ENCODE assay signal across 13 mouse cellular contexts in the genomic region with DNA sequence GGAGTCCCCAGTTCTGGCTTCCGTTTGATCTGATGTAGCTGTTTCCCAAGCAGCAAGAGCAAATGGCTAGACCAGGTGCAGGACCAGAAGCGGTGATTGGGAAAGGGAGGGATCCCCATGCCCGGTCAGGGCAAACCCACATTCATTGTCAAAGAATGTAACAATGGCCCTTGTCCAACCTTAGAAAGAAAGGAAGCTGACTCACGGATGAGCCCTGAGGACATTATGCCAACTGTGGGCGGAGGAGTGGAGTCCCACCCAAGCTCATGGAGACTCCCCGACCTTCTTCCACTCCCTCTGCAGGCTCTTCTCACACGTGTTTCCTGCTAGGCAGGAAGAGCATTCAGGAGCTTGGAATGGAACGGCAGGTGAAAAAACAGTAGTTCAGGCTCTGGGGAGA. TPM values are rescaled to one million over a fixed set of nuclear protein-coding genes. Genes with fewer than 3 reads are reported as not detected.
DNase-seq lines count a peak whose midpoint lies in the region; ATAC-seq and TF ChIP-seq lines count a peak whose summit lies in the region.
"Had no signal": no experiment of that assay in that cellular context is flagged by ENCODE, and none has a peak within 500 bp of the region (broad histone marks: within the 10 kb centered on the region; RNA-seq: fewer than 3 reads in every experiment).

No protein-coding gene starts in this region.

- no peaks in the 10 kb centered on the region for H3K79me2 ChIP-seq in myocyte (ENCODE audit: control insufficient read depth, insufficient read depth)

- H3K27ac ChIP-seq in kidney, embryonic 16.5 days (ENCODE audit: low read length), result no peak overlapping the region
- no peak overlapping the region for H3K27ac ChIP-seq in embryonic facial prominence, embryonic 14.5 days (replicated peaks; ENCODE audit: low read depth, low read length)
- H3K27ac ChIP-seq: liver, embryonic 13.5 days had no signal

- H3K9me3 ChIP-seq in kidney, embryonic 16.5 days (ENCODE audit: low read length), result no peaks in the 10 kb centered on the region
- H3K9me3 ChIP-seq in embryonic facial prominence, embryonic 14.5 days (ENCODE audit: control insufficient read depth, low read length), result peaks cover 6% of the 10 kb centered on the region; the same call in 1 of the 2 replicates
- H3K9me3 ChIP-seq: liver, embryonic 13.5 days had no signal

- ATAC-seq in kidney, embryonic 16.5 days (ENCODE audit: low FRiP score, low TSS enrichment), result no peak
- ATAC-seq in embryonic facial prominence, embryonic 14.5 days (ENCODE audit: low read depth), result no peak

- 59% methylated on average over 8 of the region's 8 CpGs for WGBS in kidney, embryonic 16.5 days
- 65% methylated on average over 8 of the region's 8 CpGs for WGBS in embryonic facial prominence, embryonic 14.5 days

- TF ChIP-seq POLR2A in myocyte (IDR thresholded peaks at IDR 0.05; ENCODE audit: insufficient read length, low read depth), result no peak

- no peak overlapping the region for H3K4me2 ChIP-seq in kidney, embryonic 16.5 days (replicated peaks; ENCODE audit: low read depth, low read length)
- no peak overlapping the region for H3K4me2 ChIP-seq in embryonic facial prominence, embryonic 14.5 days (ENCODE audit: low read depth, low read length)
- peak overlapping the region; percentile 78 for H3K4me2 ChIP-seq in myocyte (ENCODE audit: low read depth)
- H3K4me2 ChIP-seq: liver, embryonic 13.5 days had no signal

- DNase-seq in kidney, adult 9 months, result peak; percentile 63
- DNase-seq in embryonic facial prominence, embryonic 14.5 days (ENCODE audit: low spot score), result peak; percentile 54
- DNase-seq in heart, postnatal 36 days, result peak; percentile 47 to 51
- no peak for DNase-seq in left cerebral cortex, postnatal 10 days (ENCODE audit: extremely low spot score in 1 of 2, low spot score in 2 of 2)
- DNase-seq in frontal cortex, postnatal 10 days (ENCODE audit: low spot score in 2 of 2), result no peak
- DNase-seq in cerebellum, adult 9-10 months, result no peak
- DNase-seq: liver, embryonic 13.5 days had no signal

- no peak overlapping the region for H3ac ChIP-seq in myocyte (ENCODE audit: control insufficient read depth, insufficient read length)

- H3K4me3 ChIP-seq in kidney, embryonic 16.5 days (ENCODE audit: low read length), result no peak overlapping the region
- no peak overlapping the region for H3K4me3 ChIP-seq in embryonic facial prominence, embryonic 14.5 days (ENCODE audit: low read depth, low read length)
- H3K4me3 ChIP-seq in myocyte, result no peak overlapping the region
- H3K4me3 ChIP-seq: liver, embryonic 13.5 days had no signal

- H3K27me3 ChIP-seq in kidney, embryonic 16.5 days (ENCODE audit: insufficient read depth, low read length), result no peaks in the 10 kb centered on the region
- H3K27me3 ChIP-seq in embryonic facial prominence, embryonic 14.5 days (replicated peaks; ENCODE audit: control insufficient read depth, insufficient read depth, low read length), result no peaks in the 10 kb centered on the region
- no peaks in the 10 kb centered on the region for H3K27me3 ChIP-seq in myocyte (ENCODE audit: control insufficient read depth, insufficient read depth, insufficient read length)
- H3K27me3 ChIP-seq: liver, embryonic 13.5 days had no signal

- H3K4me1 ChIP-seq in kidney, embryonic 16.5 days (ENCODE audit: insufficient read depth, low read length), result 0 out of 2 replicates have a peak, but pooled peaks cover 7% of the 10 kb centered on the region
- H3K4me1 ChIP-seq in embryonic facial prominence, embryonic 14.5 days (ENCODE audit: control insufficient read depth, insufficient read depth, low read length), result no peaks in the 10 kb centered on the region

- H3K9ac ChIP-seq in kidney, embryonic 16.5 days (replicated peaks; ENCODE audit: low read length), result no peak overlapping the region
- H3K9ac ChIP-seq in embryonic facial prominence, embryonic 14.5 days (ENCODE audit: low read depth, low read length), result no peak overlapping the region
- H3K9ac ChIP-seq: liver, embryonic 13.5 days had no signal

- intact Hi-C loops in heart, postnatal 36 days (cut with DNase I), result loop anchor here (1.0 kb wide), 1 partner anchor 27 kb away; a partner anchor contains a TSS
- intact Hi-C loops in left cerebral cortex, postnatal 10 days (cut with DNase I), result no loop called here

- no peaks in the 10 kb centered on the region for H3K36me3 ChIP-seq in kidney, embryonic 16.5 days (ENCODE audit: insufficient read depth, low read length)
- no peaks in the 10 kb centered on the region for H3K36me3 ChIP-seq in embryonic facial prominence, embryonic 14.5 days (ENCODE audit: control insufficient read depth, insufficient read depth, low read length)
- H3K36me3 ChIP-seq in myocyte (ENCODE audit: control insufficient read depth, insufficient read depth), result no peaks in the 10 kb centered on the region
- H3K36me3 ChIP-seq: liver, embryonic 13.5 days had no signal

TF ChIP-seq in myocyte, 11 proteins besides CTCF, POLR2A, EP300 and RAD21:
- TF ChIP-seq MYOD1 (IDR thresholded peaks at IDR 0.05; ENCODE audit: control insufficient read depth in 1 of 3, insufficient read length in 2 of 3, low read depth in 2 of 3) (peak in 2 of 3 experiments; percentile 47 to 69), SRF (IDR thresholded peaks at IDR 0.05; ENCODE audit: control insufficient read depth, insufficient read length, low read depth) (no peak), MAX (IDR thresholded peaks at IDR 0.05; ENCODE audit: low read depth) (no peak), REST (IDR thresholded peaks at IDR 0.05; ENCODE audit: insufficient read depth, insufficient read length) (no peak), TCF12 (IDR thresholded peaks at IDR 0.05; ENCODE audit: insufficient read depth, poor library complexity, severe bottlenecking) (peak; percentile 13), USF1 (IDR thresholded peaks at IDR 0.05; ENCODE audit: low read depth) (peak; percentile 9), MYOG (IDR thresholded peaks at IDR 0.05; ENCODE audit: control insufficient read depth in 1 of 3, insufficient read depth in 1 of 3, insufficient read length in 2 of 3, low read depth in 2 of 3) (peak in 1 of 3 experiments; percentile 42), TCF3 (IDR thresholded peaks at IDR 0.05; ENCODE audit: insufficient read length, low read depth) (peak; percentile 2), E2F4 (IDR thresholded peaks at IDR 0.05; ENCODE audit: insufficient read depth) (no peak), POLR2AphosphoS2 (IDR thresholded peaks at IDR 0.05; ENCODE audit: insufficient read length, low read depth) (peak; percentile 34), CEBPB (IDR thresholded peaks at IDR 0.05; ENCODE audit: insufficient read depth, poor library complexity, severe bottlenecking) (peak; percentile 57; the same call in 1 of the 2 replicates)

RNA-seq across cellular contexts. Expression of a gene that starts 16.1 kb away (rescaled TPM):
- 70.7 and 75.8 TPM in 2 replicates for polyA plus RNA-seq in kidney, embryonic 16.5 days (2015; fragmentation: Nextera tagmentation; extraction: Ambion mirVana)
- polyA plus RNA-seq in embryonic facial prominence, embryonic 14.5 days (2014; fragmentation: Nextera tagmentation; extraction: Ambion mirVana), result 72.9 and 76.9 TPM in 2 replicates
- 10 to 100 TPM; 34.2 to 35.6 TPM for total RNA-seq in heart, postnatal 36 days (2021)
- polyA plus RNA-seq in myocyte (2012; fragmentation: generic; extraction: Trizol), result 79.2 TPM
- total RNA-seq in left cerebral cortex, postnatal 10 days (2021), result 100 to 1,000 TPM; 119 to 124 TPM

RNA-seq across cellular contexts. Expression of a gene that starts 27.5 kb away (rescaled TPM):
- polyA plus RNA-seq in kidney, embryonic 16.5 days (2015; fragmentation: Nextera tagmentation; extraction: Ambion mirVana), result 12.6 and 18.2 TPM in 2 replicates
- polyA plus RNA-seq in embryonic facial prominence, embryonic 14.5 days (2014; fragmentation: Nextera tagmentation; extraction: Ambion mirVana), result 4.1 and 10.5 TPM in 2 replicates
- total RNA-seq in heart, postnatal 36 days (2021), result 10 to 100 TPM; 14.3 to 15.8 TPM
- polyA plus RNA-seq in myocyte (2012; fragmentation: generic; extraction: Trizol), result 16.4 TPM
- total RNA-seq in left cerebral cortex, postnatal 10 days (2021), result 10 to 100 TPM; 75.5 to 77.3 TPM

RNA-seq across cellular contexts. Expression of a gene that starts 39.9 kb away (rescaled TPM):
- not detected in 2 replicates for polyA plus RNA-seq in kidney, embryonic 16.5 days (2015; fragmentation: Nextera tagmentation; extraction: Ambion mirVana)
- polyA plus RNA-seq in embryonic facial prominence, embryonic 14.5 days (2014; fragmentation: Nextera tagmentation; extraction: Ambion mirVana), result not detected in 2 replicates
- not detected for total RNA-seq in heart, postnatal 36 days (2021)
- polyA plus RNA-seq in myocyte (2012; fragmentation: generic; extraction: Trizol), result not detected
- not detected for total RNA-seq in left cerebral cortex, postnatal 10 days (2021)
- total RNA-seq: layer of hippocampus, postnatal 14 days had no signal
- polyA plus RNA-seq: embryonic facial prominence, embryonic 11.5 days; hindbrain, embryonic 11.5 days; liver, embryonic 13.5 days had no signal

RNA-seq across cellular contexts. Expression of a gene that starts 48.8 kb away (rescaled TPM):
- polyA plus RNA-seq in kidney, embryonic 16.5 days (2015; fragmentation: Nextera tagmentation; extraction: Ambion mirVana), result 399 and 441 TPM in 2 replicates
- 53.7 and 62.4 TPM in 2 replicates for polyA plus RNA-seq in embryonic facial prominence, embryonic 14.5 days (2014; fragmentation: Nextera tagmentation; extraction: Ambion mirVana)
- 1 to 10 TPM; 1.0 to 1.2 TPM for total RNA-seq in heart, postnatal 36 days (2021)
- not detected for polyA plus RNA-seq in myocyte (2012; fragmentation: generic; extraction: Trizol)
- under 1 TPM in 1 of 2 experiments, not detected in 1; 0.84 TPM for total RNA-seq in left cerebral cortex, postnatal 10 days (2021)

RNA-seq across cellular contexts. Expression of a gene that starts 52.6 kb away (rescaled TPM):
- polyA plus RNA-seq in kidney, embryonic 16.5 days (2015; fragmentation: Nextera tagmentation; extraction: Ambion mirVana), result 8.1 and 14.0 TPM in 2 replicates
- polyA plus RNA-seq in embryonic facial prominence, embryonic 14.5 days (2014; fragmentation: Nextera tagmentation; extraction: Ambion mirVana), result 12.5 and 14.7 TPM in 2 replicates
- total RNA-seq in heart, postnatal 36 days (2021), result 1 to 10 TPM; 7.6 to 7.7 TPM
- 31.6 TPM for polyA plus RNA-seq in myocyte (2012; fragmentation: generic; extraction: Trizol)
- total RNA-seq in left cerebral cortex, postnatal 10 days (2021), result 1 to 10 TPM; 2.2 to 6.0 TPM
- total RNA-seq: ES-E14 had no signal

Comparison
In these comparisons a context has a peak if more than half of its experiments do, and no peak if none do; other contexts are left out.
1. DNase-seq: peak in kidney, adult 9 months (single experiment), embryonic facial prominence, embryonic 14.5 days (single experiment) and heart, postnatal 36 days (2 of 2); none in left cerebral cortex, postnatal 10 days (0 of 2), frontal cortex, postnatal 10 days (0 of 2) and cerebellum, adult 9-10 months (single experiment).